Mouse (Mus musculus): ENCODE data around the gene Ctdnep1. TPM values are rescaled to one million over a fixed set of nuclear protein-coding genes. Genes with fewer than 3 reads are reported as not detected.

Ctdnep1 gene
- polyA plus RNA-seq, 1 experiment from 2014 or later, result 8.4 TPM

DNA sequence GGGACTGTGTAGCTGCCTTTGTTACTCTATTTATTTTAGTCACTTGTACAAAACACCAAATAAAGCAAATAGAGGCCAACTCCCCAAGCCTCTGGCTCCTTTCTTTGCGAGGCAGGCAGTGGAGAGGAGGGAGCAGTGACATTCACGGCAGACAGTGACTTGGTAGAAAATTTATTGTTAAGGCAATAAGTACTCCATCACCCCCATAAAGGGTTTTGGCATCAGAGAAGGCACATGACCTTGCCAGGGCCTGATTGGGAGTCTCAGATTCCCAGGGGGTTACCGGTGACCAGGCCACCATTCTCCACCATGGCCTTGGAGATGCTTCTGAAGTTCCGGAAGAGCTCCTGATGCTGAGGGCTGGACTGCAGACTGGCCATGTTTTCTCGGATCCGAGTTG, 29.1 kb downstream of the Ctdnep1 start:
- DNase-seq (no peak), ATAC-seq (no peak)
- Histone ChIP-seq H3K36me3 (replicated peaks; ENCODE audit: insufficient read depth, low read length) (peaks cover 75% of the 10 kb centered on the region), H3K4me2 (ENCODE audit: low read depth, low read length) (no peak overlapping the region), H3K27me3 (ENCODE audit: insufficient read depth, low read length) (no peaks in the 10 kb centered on the region), H3K4me1 (ENCODE audit: insufficient read depth) (peaks cover 6% of the 10 kb centered on the region; the same call in 1 of the 2 replicates), H3K9ac (replicated peaks) (no peak overlapping the region), H3K4me3 (ENCODE audit: low read depth, low read length) (no peak overlapping the region), H3K27ac (ENCODE audit: low read depth) (no peak overlapping the region), H3K9me3 (ENCODE audit: low read length) (no peaks in the 10 kb centered on the region)
- WGBS (ENCODE audit: insufficient replicate concordance), result 85% methylated on average over 6 of the region's 6 CpGs
- no peak for TF ChIP-seq EP300 (IDR thresholded peaks at IDR 0.05; ENCODE audit: low read depth)
- TF ChIP-seq CTCF (IDR thresholded peaks at IDR 0.05; ENCODE audit: low read depth), result no peak

DNA sequence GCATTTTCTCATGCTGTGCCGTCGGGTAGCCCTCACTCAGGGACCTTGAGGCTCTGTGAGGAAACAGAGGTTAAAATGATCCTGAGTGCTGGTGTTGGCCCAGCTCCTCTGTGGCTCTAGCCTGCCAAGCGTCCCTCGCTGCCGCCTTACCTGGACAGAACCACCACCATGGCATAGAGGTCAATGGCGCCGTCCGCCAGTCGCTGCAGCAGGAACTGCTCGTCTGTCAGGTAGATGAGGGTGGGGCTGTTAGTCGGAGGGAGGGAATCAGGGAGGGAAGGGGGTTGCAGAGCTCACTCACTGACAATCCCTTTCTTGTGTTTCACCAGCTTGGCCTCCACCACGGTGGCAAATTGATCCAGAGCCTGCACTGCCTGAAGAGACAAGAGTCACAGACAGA, 29.6 kb downstream of the Ctdnep1 start:
- ATAC-seq (no peak), DNase-seq (no peak)
- TF ChIP-seq EP300 (IDR thresholded peaks at IDR 0.05; ENCODE audit: low read depth) (no peak), CTCF (IDR thresholded peaks at IDR 0.05; ENCODE audit: low read depth) (no peak)
- H3K4me1 ChIP-seq (ENCODE audit: insufficient read depth), result peaks cover 6% of the 10 kb centered on the region; the same call in 1 of the 2 replicates
- no peaks in the 10 kb centered on the region for H3K27me3 ChIP-seq (ENCODE audit: insufficient read depth, low read length)
- 82% methylated on average over 12 of the region's 12 CpGs for WGBS (ENCODE audit: insufficient replicate concordance)
- no peak overlapping the region for H3K4me2 ChIP-seq (ENCODE audit: low read depth, low read length)
- no peak overlapping the region for H3K9ac ChIP-seq (replicated peaks)
- no peaks in the 10 kb centered on the region for H3K9me3 ChIP-seq (ENCODE audit: low read length)
- peaks cover 72% of the 10 kb centered on the region for H3K36me3 ChIP-seq (replicated peaks; ENCODE audit: insufficient read depth, low read length)
- no peak overlapping the region for H3K27ac ChIP-seq (ENCODE audit: low read depth)
- no peak overlapping the region for H3K4me3 ChIP-seq (ENCODE audit: low read depth, low read length)

DNA sequence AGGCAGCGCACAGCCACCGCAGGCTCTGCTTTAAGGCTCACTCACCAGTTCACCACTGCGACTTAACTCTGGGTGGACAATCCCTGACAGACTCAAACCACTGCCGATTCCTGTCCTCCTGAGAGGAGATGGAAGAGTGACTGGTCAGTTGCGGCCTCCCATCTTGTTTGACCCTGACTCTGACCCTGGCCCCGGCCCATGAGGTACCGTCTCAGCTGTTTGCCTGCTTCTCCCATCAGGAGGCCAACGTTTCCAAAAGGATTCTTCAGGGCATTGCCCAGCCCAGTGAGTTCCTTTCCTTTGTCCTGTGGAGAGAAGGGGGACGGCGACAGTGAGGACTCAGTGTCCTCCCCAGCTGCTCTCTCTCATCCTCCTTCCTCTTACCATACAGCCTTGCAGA, 30.0 kb downstream of the Ctdnep1 start:
- H3K27me3 ChIP-seq (ENCODE audit: insufficient read depth, low read length), result no peaks in the 10 kb centered on the region
- no peak overlapping the region for H3K4me2 ChIP-seq (ENCODE audit: low read depth, low read length)
- 84% methylated on average over 10 of the region's 10 CpGs for WGBS (ENCODE audit: insufficient replicate concordance)
- no peak overlapping the region for H3K4me3 ChIP-seq (ENCODE audit: low read depth, low read length)
- peaks cover 70% of the 10 kb centered on the region for H3K36me3 ChIP-seq (replicated peaks; ENCODE audit: insufficient read depth, low read length)
- peaks cover 6% of the 10 kb centered on the region; the same call in 1 of the 2 replicates for H3K4me1 ChIP-seq (ENCODE audit: insufficient read depth)
- no peak overlapping the region for H3K9ac ChIP-seq (replicated peaks)
- H3K27ac ChIP-seq (ENCODE audit: low read depth), result no peak overlapping the region
- TF ChIP-seq EP300 (IDR thresholded peaks at IDR 0.05; ENCODE audit: low read depth) (no peak), CTCF (IDR thresholded peaks at IDR 0.05; ENCODE audit: low read depth) (no peak)
- DNase-seq, result no peak
- H3K9me3 ChIP-seq (ENCODE audit: low read length), result no peaks in the 10 kb centered on the region
- ATAC-seq, result no peak

DNA sequence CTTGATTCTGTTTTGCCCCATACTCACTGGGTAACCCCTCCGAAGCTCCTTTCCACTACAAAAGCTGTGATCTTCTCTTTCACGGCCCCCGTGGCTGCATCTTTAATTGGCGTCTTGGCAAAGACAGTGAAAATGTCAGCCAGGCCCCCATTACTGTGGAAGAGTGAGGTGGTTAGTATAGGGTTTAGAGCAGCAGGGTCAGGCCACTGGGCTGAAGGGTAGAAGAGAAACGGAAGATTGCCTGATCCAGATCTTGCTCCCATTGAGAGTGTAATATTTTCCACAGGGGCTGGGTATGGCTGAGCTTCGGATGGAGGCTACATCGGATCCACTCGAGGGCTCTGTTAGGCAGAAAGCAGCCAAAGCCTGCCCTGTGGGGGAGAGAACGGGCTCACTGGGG, 32.0 kb downstream of the Ctdnep1 start:
- H3K4me3 ChIP-seq (ENCODE audit: low read depth, low read length), result no peak overlapping the region
- H3K9ac ChIP-seq (replicated peaks), result no peak overlapping the region
- 85% methylated on average over 9 of the region's 9 CpGs for WGBS (ENCODE audit: insufficient replicate concordance)
- H3K36me3 ChIP-seq (replicated peaks; ENCODE audit: insufficient read depth, low read length), result peaks cover 53% of the 10 kb centered on the region
- H3K27me3 ChIP-seq (ENCODE audit: insufficient read depth, low read length), result no peaks in the 10 kb centered on the region
- DNase-seq, result no peak
- no peak overlapping the region for H3K27ac ChIP-seq (ENCODE audit: low read depth)
- TF ChIP-seq EP300 (IDR thresholded peaks at IDR 0.05; ENCODE audit: low read depth), result no peak
- TF ChIP-seq CTCF (IDR thresholded peaks at IDR 0.05; ENCODE audit: low read depth), result no peak
- no peak overlapping the region for H3K4me2 ChIP-seq (ENCODE audit: low read depth, low read length)
- no peak for ATAC-seq
- H3K9me3 ChIP-seq (ENCODE audit: low read length), result no peaks in the 10 kb centered on the region
- H3K4me1 ChIP-seq (ENCODE audit: insufficient read depth), result peaks cover 7% of the 10 kb centered on the region

DNA sequence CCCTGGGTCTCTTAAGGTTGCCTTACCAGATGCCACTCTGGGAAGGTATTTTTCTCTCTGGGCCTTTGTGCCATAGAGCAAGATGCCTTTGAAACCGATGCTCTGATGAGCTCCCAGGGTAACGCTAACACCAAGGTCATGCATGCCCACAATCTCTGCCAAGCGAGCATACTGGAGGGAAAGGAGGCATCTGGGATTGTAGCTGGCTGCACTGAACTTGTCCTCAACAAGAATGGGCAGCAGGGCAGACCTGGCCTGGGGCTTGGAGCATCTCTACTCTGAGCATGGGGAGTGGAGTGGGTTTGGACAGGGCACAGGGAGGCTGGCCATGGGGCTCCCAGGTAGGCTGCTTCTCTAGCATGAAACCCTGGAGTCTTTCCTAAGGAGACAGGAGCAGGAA, 32.5 kb downstream of the Ctdnep1 start:
- WGBS (ENCODE audit: insufficient replicate concordance), result 88% methylated on average over 3 of the region's 3 CpGs
- DNase-seq, result no peak
- no peaks in the 10 kb centered on the region for H3K9me3 ChIP-seq (ENCODE audit: low read length)
- no peaks in the 10 kb centered on the region for H3K27me3 ChIP-seq (ENCODE audit: insufficient read depth, low read length)
- H3K36me3 ChIP-seq (replicated peaks; ENCODE audit: insufficient read depth, low read length), result peaks cover 48% of the 10 kb centered on the region
- no peak overlapping the region for H3K9ac ChIP-seq (replicated peaks)
- no peak for TF ChIP-seq EP300 (IDR thresholded peaks at IDR 0.05; ENCODE audit: low read depth)
- TF ChIP-seq CTCF (IDR thresholded peaks at IDR 0.05; ENCODE audit: low read depth), result no peak
- H3K4me2 ChIP-seq (ENCODE audit: low read depth, low read length), result no peak overlapping the region
- H3K4me1 ChIP-seq (ENCODE audit: insufficient read depth), result peaks cover 10% of the 10 kb centered on the region
- ATAC-seq, result no peak
- no peak overlapping the region for H3K27ac ChIP-seq (ENCODE audit: low read depth)
- no peak overlapping the region for H3K4me3 ChIP-seq (ENCODE audit: low read depth, low read length)

DNA sequence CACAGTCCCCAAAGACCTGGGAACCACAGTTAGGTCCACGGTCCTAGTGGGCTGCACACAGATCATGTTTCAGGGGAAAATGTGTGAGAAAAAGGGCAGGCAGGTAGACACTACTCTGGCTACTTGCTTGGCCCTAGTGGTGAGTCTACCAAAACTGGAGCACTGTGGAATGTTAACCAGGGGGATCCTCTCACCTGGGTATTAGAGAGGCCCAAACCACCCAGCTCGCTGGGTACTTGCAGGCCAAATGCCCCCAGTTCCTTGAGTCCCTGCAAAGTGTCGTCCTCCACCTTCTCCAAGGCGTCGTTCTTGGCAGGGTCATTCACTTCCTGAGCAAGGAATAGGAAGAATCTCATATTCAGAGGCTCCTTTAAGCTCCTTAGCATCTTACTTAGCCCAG, 33.1 kb downstream of the Ctdnep1 start:
- Histone ChIP-seq H3K36me3 (replicated peaks; ENCODE audit: insufficient read depth, low read length) (peaks cover 41% of the 10 kb centered on the region), H3K27me3 (ENCODE audit: insufficient read depth, low read length) (no peaks in the 10 kb centered on the region), H3K9me3 (ENCODE audit: low read length) (no peaks in the 10 kb centered on the region), H3K4me3 (ENCODE audit: low read depth, low read length) (peak overlapping the region; percentile 77; the same call in 1 of the 2 replicates), H3K4me1 (ENCODE audit: insufficient read depth) (peaks cover 16% of the 10 kb centered on the region), H3K4me2 (ENCODE audit: low read depth, low read length) (peak overlapping the region; percentile 90), H3K27ac (ENCODE audit: low read depth) (peak overlapping the region; percentile 91; the same call in 1 of the 2 replicates), H3K9ac (replicated peaks) (peak overlapping the region; percentile 83; the same call in 1 of the 2 replicates)
- 66% methylated on average over 5 of the region's 5 CpGs for WGBS (ENCODE audit: insufficient replicate concordance)
- TF ChIP-seq EP300 (IDR thresholded peaks at IDR 0.05; ENCODE audit: low read depth), result no peak
- no peak for TF ChIP-seq CTCF (IDR thresholded peaks at IDR 0.05; ENCODE audit: low read depth)
- ATAC-seq (no peak), DNase-seq (no peak)

All from liver, postnatal 0 days (tissue).